Mouse (Mus musculus) left cerebral cortex, postnatal 14 days (tissue): ENCODE results near the gene 1700024G13Rik. TPM values are rescaled to one million over a fixed set of nuclear protein-coding genes. Genes with fewer than 3 reads are reported as not detected.
"Not testable (repeated sequence)": the region's sequence is repeated elsewhere in the genome, so short reads cannot be mapped to it uniquely, and the experiment has no call there.

Source experiments
- DNase-seq, 2 experiments: peaks; one replicate each; pipeline ENCODE4 v3.0.0; 2021 to 2022; ENCODE audit warnings: low spot score in 2 of 2, mixed read lengths in 1 of 2
- intact Hi-C: fragments of 180-260 bp; cut with DNase I; formaldehyde crosslinking; loops from one replicate; pipeline ENCODE4 v1.15.1; 2025
- long read RNA-seq, 2 experiments: library from polyadenylated mRNA; stranded (forward); transcript quantifications; one replicate each; pipeline ENCODE4 v2.0.0; 2021
- total RNA-seq, 2 experiments: library from RNA; stranded (reverse); gene quantifications; 2 replicates each; pipeline ENCODE4 v1.2.3; 2021

The 1700024G13Rik gene
- not detected for total RNA-seq
- long read RNA-seq, experiment 1, result 0 reads
- long read RNA-seq, experiment 2, result 0 reads

DNA sequence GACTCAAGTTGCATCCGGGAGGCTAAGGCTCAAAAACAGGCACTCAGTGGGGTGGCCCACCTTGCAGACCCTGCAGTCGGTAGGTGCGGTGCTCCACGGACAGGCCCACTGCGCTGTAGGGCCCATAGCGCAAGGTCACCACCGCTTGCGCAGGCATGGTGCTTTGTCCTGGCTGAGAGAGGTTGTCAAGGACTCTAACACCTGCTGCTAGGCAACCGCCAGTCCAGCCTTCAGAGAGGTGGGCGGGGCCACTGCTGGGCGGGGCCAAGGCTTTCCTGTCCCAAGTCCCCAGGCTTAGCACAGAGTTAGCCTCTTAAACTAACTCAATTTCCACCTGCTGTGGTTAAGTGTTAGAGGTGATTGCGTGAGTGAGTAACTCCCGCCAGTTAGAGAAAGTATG is at the start of gene 1700024G13Rik:
1700024G13Rik (minus strand) TSS at position 196 of the 400 bp plus-strand sequence.
- intact Hi-C loops, result no loop called here
- DNase-seq, result no peak

- intact Hi-C loops, result no loop called here
These were observed 49.2 kb upstream of the 1700024G13Rik start for GRCm38 (mm10) chr14:32437352-32437793.

GRCm38 (mm10) chr14:32429030-32429602 is 40.9 kb upstream of the 1700024G13Rik start:
- no peak for DNase-seq
- intact Hi-C loops, result no loop called here

More at GRCm38 (mm10) chr14:32437352-32437793, 49.2 kb upstream of the 1700024G13Rik start:
- no peak for DNase-seq

DNA sequence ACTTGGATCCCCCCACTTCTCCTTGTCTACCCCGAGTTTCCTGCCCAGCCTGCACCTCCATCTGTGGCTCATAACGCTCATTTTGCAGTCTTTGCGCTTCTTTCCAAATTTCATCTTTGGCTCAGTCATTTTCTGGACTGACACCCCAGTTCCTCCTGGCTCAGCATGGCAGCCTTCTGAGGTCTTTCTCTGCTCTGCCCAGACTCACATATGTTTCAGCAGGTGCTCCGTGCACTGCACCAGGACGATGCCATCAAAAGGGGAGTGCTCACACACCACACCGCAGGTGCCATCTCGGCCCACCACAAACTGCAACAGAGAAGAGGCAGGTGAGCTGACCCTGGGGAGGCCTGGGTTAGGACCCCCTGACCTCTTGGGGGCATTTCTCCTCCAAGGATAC is 35.8 kb upstream of the 1700024G13Rik start:
- intact Hi-C loops, result no loop called here
- no peak for DNase-seq

DNA sequence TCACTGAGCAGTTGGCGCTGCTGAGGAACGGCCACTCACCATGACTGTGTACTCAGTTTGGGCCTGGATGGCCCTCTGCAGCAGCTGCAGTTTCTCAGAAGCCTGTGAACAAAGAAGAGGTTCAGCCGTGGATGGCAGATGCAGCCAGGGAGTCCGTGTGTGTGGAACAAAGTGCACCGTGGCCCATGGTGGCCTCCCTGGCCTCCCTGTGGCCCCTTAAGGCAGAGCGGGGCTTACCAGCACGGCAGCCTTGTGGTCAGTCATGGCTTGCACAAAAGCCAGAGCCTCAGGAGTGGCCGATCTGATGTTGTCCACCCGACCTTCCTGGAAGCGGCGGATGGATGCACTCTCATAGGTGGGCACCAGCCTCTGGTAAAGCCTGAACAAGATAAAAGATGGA is 30.6 kb upstream of the 1700024G13Rik start:
- DNase-seq, result no peak
- intact Hi-C loops, result no loop called here

GRCm38 (mm10) chr14:32412075-32412474 is 23.9 kb upstream of the 1700024G13Rik start:
- intact Hi-C loops, result no loop called here
- DNase-seq, result no peak

- intact Hi-C loops, result no loop called here
- no peak for DNase-seq
These were observed 21.9 kb upstream of the 1700024G13Rik start for GRCm38 (mm10) chr14:32410084-32410483.

DNA sequence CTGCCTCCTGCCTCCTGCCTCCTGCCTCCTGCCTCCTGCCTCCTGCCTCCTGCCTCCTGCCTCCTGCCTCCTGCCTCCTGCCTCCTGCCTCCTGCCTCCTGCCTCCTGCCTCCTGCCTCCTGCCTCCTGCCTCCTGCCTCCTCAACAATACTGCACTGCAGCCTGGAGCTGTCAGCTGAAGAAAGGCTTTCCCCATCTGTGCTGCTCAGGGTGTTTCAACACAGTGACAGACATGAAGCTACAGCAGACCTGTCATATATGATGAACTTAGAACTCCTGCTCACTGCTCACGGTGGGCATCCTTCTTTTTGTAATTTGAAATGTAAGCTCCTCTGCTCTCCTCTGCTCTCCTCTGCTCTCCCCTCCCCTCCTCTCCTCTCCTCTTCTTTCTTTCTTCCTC is 17.2 kb upstream of the 1700024G13Rik start:
- intact Hi-C loops, DNase-seq: not testable (repeated sequence)

GRCm38 (mm10) chr14:32381619-32382018 is 6.6 kb downstream of the 1700024G13Rik start:
- intact Hi-C loops, result no loop called here
- no peak for DNase-seq

DNA sequence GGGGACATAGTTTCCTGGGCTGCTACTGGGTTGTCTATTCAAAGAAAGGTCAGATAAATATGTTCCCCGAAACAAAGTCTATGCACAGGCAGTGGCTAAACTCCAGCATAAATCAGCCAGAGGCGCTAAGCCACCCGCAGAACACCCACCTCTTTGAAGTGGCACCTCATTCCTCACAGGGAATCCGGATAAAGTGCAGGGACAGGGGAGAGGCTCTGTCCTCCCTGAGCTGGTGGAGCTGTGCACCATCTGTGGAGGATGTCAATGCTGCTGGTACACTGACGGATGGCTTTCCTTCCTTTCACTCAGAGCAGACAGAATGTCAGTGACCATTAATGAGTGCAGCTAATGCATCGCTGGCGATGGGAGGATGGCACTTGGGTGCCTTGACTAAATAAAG is 7.1 kb downstream of the 1700024G13Rik start:
- intact Hi-C loops, result no loop called here
- peak in 1 of 2 experiments; percentile 9 for DNase-seq

DNA sequence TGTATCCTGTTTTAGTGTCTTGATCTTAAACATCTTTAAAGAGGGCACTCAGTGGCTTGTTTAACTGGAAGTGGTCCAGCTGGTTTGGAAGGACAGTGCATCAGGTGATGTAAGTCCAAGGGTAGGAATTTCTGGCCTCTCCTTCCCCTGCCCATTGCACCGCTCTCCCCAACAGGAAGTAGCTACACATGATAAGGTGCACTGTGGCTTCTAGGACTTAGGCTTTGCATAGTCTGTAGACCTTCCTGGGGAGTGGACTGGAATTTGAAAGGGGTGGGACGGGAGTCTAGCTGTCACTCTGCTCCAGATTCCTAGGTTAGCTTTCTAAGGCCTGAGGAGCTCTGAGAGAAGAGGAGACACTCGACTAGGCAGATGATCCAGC is 8.1 kb downstream of the 1700024G13Rik start:
- intact Hi-C loops, result no loop called here
- no peak for DNase-seq

DNA sequence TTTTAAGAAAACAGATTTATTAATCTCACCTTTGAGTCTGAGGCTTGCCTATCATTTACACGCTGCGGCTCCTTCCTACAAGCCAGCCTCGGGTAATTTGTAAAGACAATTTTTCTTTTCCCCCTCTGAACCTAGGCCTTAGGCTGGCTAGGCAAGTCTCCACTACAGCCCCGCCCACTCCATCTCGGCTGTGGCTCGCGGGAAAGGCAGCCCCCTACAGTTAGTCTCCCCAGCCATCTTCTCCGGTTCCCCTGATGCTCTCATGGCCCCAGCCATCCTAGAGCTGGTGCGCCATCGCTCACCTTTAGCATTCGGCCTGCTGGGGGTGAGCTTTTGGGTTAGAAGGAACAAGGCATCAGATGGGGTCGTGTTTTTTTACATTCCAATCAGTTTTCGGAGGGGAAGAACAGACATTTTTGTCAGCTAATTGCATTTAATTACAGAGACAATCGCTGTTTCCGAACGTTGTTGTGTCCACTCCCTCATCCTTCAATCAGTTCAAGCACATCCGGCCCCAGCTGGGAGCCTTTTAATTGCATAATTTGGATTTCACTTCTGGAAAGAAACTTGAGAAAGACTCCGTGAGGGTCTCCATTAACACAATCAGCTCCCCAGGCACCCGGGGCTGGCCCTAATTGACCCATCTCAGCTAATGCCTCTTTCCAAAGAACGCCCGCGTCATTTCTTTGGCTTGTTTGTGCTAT is 8.6 kb downstream of the 1700024G13Rik start:
- intact Hi-C loops, result loop anchor here (10.0 kb wide), 1 partner anchor 85 kb away; the partner anchor contains the start of genes Chat and Slc18a3
- no peak for DNase-seq

DNA sequence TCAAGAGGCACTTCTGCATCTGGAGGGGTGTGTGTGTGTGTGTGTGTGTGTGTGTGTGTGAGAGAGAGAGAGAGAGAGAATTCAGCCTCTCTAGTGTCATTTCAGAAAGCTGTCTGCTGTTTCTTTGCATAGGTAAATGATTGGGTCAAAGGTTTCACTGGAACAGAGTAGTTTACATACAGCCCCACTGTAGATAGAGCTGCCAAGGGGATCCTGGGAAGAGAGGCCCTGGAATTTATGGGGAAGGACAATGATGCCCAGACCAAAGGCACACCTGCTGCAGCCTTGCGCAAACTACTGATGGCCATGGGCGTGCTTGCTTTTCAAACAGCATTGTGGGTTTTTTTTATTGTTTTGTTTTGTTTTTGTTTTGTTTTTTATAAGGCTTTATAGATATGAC is 15.7 kb downstream of the 1700024G13Rik start:
- intact Hi-C loops, result loop anchor here (10.0 kb wide), 1 partner anchor 92 kb away; the partner anchor contains the start of genes Chat and Slc18a3
- no peak for DNase-seq

GRCm38 (mm10) chr14:32369756-32370155 is 18.4 kb downstream of the 1700024G13Rik start:
- intact Hi-C loops, result loop anchor here (10.0 kb wide), 1 partner anchor 95 kb away; the partner anchor contains the start of genes Chat and Slc18a3
- DNase-seq, result no peak

- intact Hi-C loops, result no loop called here
- no peak for DNase-seq
These were observed 23.8 kb downstream of the 1700024G13Rik start for GRCm38 (mm10) chr14:32364359-32364758.

GRCm38 (mm10) chr14:32351181-32351920 is 36.8 kb downstream of the 1700024G13Rik start:
- intact Hi-C loops, DNase-seq: not testable (repeated sequence)

GRCm38 (mm10) chr14:32347307-32347706 is 40.9 kb downstream of the 1700024G13Rik start:
- DNase-seq, result no peak
- intact Hi-C loops, result no loop called here

DNA sequence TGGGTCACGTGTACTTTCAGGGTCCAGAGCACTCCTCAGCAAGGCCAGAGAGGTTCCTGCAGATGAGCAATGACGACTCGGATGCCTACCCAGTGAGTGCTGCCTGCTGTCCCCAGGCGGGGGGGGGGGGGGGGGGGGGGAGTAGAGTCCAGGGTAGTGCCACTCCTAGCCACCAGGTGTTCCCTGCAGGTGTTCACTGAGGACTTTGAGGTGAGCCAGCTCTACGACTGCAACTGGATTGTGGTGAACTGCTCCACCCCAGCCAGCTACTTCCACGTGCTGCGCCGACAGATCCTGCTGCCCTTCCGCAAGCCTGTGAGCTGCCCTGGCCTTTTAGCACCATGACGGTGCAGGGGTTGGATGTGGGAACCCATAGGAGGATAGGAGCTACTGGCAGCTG is 43.5 kb downstream of the 1700024G13Rik start:
- DNase-seq, result no peak
- intact Hi-C loops, result no loop called here

GRCm38 (mm10) chr14:32344176-32344575 is 44.0 kb downstream of the 1700024G13Rik start:
- intact Hi-C loops, result no loop called here
- DNase-seq, result no peak

GRCm38 (mm10) chr14:32341823-32342222 is 46.4 kb downstream of the 1700024G13Rik start:
- intact Hi-C loops, result no loop called here

More at GRCm38 (mm10) chr14:32341823-32342222, 46.4 kb downstream of the 1700024G13Rik start:
- no peak for DNase-seq
